Mouse (Mus musculus): Measurements from ENCODE around the gene Gars. TPM values are rescaled to one million over a fixed set of nuclear protein-coding genes. Genes with fewer than 3 reads are reported as not detected.

The Gars gene
- total RNA-seq (2021): 100 to 1,000 TPM; 152 to 156 TPM
- long read RNA-seq, experiment 1, transcript Gars-201 (17 exons, 2,380 nt): major isoform, 172 of 190 reads
- long read RNA-seq, experiment 1, partial matches to known transcripts: 10 of 190 reads
- long read RNA-seq, experiment 1, other reads (novel, unspliced or antisense): 8 of 190 reads
- long read RNA-seq, experiment 2, transcript Gars-201 (17 exons, 2,380 nt): major isoform, 143 of 155 reads
- long read RNA-seq, experiment 2, partial matches to known transcripts: 8 of 155 reads
- long read RNA-seq, experiment 2, other reads (novel, unspliced or antisense): 4 of 155 reads

DNA sequence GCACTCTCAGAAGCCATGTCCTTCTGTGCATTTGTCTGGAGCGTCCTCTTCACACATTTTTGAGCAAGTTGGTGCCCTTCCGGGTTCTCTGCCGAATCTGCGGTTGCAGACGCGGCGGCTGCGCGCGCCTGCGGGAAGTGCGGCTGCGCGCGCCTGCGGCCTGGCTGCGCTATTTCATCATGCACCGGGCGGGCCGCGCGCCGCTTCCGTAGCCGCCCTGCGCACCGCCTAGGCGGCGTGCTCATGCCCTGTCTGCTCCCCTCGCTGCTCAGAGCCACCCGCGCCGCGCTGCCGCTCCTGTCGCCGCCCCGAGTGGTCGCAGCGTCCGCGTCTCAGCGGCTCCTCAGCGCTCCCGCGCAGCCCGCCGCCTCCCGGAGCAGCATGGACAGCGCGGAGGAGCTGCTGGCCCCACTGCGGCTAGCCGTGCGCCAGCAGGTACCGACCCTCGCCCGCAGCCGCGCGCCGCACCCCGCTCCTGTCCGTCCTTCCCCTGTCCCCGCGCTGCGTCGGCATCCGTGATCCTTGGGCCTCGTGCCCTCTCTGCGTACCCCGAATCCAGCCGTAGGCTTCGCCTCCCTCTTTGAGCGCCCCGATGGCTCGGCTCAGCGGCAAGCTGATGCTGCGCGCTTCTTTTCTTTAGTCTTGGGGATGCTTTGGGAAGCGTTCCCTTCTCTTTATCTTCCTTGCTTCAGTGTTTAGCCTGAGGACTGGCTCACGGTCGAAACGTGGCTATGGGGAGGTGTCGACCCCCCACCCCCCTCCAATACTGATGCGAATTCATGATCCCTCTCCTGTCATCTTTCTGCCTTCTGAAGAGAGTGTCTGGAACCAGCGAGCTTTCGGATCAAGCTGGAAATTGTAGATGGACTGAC lies at the start of gene Gars:
Gars (plus strand) TSS at position 209 of the 872 bp plus-strand sequence.
- peak; percentile 86 to 91 for DNase-seq (ENCODE audit: low spot score in 2 of 2)
- intact Hi-C loops (cut with DNase I): no loop called here

DNA sequence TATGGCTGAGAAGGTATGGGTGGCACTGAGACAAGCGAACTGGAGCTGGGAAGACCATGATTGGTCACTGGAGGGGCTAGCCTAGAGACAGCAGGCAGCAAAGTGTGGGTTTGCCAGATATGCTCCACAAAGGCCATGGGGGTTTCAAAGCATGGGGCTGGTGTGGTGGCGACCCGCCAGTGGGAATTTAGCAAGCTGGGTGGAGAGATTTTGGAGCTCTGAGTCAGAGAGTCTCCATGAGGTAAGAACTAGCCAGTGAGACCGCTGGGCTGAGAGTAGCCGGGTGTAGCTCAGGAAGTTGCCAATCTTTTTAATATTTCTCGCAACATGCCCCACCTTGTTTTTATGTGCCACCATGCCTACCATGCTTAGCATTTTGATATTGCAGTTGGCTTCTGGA lies 49.7 kb upstream of the Gars start:
- no peak for DNase-seq (ENCODE audit: low spot score in 2 of 2)
- intact Hi-C loops (cut with DNase I): no loop called here

DNA sequence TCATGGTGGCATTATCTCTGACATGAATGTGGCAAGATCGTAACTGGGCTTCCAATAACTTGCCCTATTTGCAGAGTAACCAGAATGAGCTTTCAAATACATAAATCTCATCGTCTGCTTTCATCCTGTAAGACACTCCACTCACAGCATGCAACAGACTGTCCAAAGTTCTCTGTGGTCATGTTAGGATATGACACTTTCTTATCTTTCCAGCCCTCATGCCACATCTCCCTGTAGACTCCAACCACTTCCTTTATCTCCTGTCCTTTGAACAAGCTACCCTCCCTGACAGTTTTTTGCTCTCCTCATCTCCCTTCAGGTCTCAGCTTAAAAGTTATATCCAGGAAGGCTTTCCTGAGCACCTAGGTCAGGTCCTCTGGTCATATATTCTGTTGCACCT lies 46.6 kb upstream of the Gars start:
- DNase-seq (ENCODE audit: low spot score in 2 of 2): no peak
- intact Hi-C loops (cut with DNase I): loop anchor here (5.0 kb wide), 1 partner anchor 289 kb away; no protein-coding TSS in a partner anchor

DNA sequence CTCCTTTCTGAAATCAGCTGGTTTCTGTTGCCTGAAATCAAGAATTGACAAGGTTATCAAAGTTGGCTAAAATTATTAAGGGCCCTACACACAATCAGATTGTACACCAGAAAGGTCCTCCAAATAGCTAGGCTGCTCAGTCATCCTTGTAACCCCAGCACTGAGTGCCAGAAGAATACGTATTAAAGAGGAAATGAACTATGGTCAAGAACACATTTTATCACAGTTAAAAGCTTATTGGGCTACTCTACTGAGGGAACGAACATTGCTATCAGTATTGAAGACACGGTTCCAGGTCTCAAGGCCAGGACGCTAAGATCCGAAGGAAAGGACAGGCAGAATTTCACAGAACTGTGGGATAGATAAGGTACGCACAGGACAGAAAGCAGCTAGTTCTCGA lies 45.7 kb upstream of the Gars start:
- no peak for DNase-seq (ENCODE audit: low spot score in 2 of 2)
- intact Hi-C loops (cut with DNase I): loop anchor here (2.0 to 5.0 kb wide), 2 partner anchors 175 to 290 kb away; partner anchors contain the start of gene Znrf2

DNA sequence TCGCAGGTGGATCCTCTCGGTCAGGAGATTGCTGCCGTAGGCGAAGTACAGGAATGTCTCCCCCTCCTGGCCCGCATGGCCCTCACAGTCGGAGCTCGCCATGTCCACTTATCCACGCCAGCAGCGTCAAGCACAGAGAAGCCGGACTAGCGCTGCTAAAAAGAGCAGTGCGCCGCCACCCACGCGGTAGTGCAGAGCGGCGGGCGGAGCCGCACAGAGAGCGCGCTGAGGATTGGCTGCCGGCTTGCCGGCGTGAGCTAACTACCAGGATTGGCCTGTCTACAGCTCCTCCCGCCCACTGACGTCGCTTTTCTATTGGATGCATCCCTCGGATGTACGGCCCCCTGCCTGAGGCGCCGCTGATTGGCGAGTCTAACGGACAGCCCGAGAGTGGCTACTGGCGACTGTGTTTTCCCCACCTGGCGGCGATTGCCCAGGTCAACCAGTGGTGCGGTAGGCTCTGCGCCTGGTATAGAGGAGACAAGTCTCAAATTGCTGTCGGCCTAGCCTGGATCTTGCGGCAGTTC lies 45.0 kb upstream of the Gars start, which contains the start of gene Ggct:
Ggct (minus strand) TSS at position 217 of the 527 bp plus-strand sequence.
- intact Hi-C loops (cut with DNase I): loop anchor here (2.0 to 5.0 kb wide), 2 partner anchors 176 to 290 kb away; partner anchors contain the start of gene Znrf2
- DNase-seq (ENCODE audit: low spot score in 2 of 2): peak; percentile 96 to 98

DNA sequence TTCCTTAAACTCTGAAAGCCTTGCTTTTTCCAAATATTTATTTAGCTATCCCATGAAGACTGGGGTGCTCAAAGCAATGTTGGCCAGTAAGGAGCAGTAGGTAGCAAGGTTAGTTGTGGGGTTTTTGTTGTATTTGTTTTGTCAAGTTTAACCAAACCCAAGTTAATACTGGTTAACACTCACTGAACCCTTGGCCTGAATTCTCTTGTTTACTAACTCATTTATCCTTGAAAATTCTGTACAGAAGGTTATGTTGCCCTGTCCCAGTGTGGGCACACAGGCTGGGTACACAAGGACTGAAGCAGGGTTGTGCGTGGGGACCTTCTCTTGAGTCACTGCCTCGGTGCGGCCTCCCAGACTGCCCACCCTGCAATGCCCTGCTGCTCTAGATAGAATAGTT lies 41.4 kb upstream of the Gars start:
- DNase-seq (ENCODE audit: low spot score in 2 of 2): no peak
- intact Hi-C loops (cut with DNase I): no loop called here

DNA sequence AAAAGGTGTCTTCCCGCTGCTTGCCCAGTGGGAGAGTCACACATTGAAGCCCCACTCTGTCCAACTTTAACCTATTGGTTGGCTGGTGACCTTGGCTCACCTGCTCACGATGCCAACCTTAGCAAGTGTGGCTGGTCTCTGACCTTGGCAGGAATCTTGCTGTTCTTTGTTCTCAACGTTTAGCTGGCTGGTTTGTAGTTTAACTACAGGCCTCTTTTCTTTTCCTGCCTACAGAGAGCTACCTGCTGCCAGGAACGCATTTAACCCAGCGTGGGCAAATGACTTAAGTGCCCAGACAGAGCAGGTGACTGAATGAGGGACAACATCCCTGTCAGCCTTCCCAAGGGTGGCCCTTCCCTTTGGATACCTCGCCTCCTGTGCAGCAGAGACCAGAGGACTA lies 40.1 kb upstream of the Gars start:
- DNase-seq (ENCODE audit: low spot score in 2 of 2): no peak
- intact Hi-C loops (cut with DNase I): no loop called here

DNA sequence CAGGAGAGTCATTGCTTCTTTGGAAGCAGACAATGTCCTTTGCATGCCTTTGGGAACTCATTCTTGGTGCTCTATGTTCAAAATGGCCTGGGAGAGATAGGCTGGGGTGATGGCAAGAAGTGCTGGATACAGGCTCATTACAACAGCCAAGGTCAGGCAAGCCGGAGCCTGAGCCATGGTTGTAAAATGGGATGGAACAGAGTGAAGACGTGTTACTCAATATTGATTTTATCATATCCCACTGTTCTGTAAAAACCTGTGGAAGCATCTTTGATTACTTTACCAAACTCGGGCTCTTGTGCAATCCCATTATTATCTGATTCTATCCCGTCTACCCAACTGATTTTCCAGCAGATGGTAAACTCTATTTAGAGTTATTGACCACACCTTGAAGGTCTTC lies 36.5 kb upstream of the Gars start:
- no peak for DNase-seq (ENCODE audit: low spot score in 2 of 2)
- intact Hi-C loops (cut with DNase I): no loop called here

DNA sequence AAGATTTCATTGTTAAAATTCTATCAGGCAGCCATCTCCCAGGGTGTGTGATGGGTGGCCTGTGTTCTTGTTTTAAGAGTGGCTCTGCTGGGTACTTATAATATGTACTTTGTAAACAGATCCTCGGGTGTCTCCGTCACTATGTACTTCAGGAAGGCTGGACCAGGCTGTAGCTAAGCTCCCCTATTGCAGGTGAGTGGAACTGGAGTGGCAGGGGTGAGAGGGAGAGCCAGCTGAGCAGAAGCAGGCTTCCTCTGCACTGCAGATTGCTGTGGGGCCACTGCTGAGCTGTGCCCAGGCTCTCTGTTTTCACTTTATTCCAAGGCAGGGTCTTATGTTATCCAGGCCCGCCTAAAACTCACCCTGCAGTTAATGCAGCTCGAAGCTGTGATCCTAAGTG lies 35.4 kb upstream of the Gars start:
- intact Hi-C loops (cut with DNase I): no loop called here
- no peak for DNase-seq (ENCODE audit: low spot score in 2 of 2)

DNA sequence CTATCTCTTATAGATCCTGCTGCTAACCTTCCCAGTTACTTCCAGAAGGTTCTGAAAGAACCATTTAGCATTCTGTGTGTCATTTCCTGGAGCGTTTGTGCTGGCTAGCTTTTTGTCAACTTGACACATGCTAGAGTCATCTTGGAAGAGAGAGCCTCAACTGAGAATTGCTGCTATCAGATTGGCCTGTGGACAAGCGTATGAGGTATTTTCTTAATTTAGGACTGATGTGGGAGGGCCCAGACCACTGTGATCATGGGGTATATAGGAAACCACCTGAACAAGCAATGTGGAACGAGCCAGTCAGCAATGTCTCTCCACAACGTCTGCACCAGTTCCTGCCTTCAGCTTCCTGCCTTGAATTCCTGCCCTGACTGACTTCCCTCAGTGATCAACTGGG lies 34.2 kb upstream of the Gars start:
- DNase-seq (ENCODE audit: low spot score in 2 of 2): no peak
- intact Hi-C loops (cut with DNase I): no loop called here

DNA sequence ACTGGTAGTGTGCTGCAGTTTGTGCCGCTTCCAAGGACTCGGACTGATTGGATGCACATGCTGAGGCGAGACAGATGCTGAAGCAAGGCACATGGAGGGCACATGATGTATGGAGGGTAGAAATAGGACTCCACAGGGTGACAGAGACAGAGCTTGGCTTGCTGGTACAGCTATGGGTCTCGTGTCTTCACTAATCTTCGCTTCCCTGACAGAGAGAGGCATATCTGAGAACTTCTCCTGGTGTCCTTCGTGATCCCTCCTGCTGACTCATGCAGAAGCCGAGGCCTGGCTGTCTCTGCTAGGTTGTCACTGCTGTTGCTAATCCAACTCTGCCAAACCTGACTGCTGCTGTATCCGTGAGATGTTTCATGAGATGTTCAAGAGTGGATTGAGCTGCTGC lies 29.4 kb upstream of the Gars start:
- no peak for DNase-seq (ENCODE audit: low spot score in 2 of 2)
- intact Hi-C loops (cut with DNase I): no loop called here

DNA sequence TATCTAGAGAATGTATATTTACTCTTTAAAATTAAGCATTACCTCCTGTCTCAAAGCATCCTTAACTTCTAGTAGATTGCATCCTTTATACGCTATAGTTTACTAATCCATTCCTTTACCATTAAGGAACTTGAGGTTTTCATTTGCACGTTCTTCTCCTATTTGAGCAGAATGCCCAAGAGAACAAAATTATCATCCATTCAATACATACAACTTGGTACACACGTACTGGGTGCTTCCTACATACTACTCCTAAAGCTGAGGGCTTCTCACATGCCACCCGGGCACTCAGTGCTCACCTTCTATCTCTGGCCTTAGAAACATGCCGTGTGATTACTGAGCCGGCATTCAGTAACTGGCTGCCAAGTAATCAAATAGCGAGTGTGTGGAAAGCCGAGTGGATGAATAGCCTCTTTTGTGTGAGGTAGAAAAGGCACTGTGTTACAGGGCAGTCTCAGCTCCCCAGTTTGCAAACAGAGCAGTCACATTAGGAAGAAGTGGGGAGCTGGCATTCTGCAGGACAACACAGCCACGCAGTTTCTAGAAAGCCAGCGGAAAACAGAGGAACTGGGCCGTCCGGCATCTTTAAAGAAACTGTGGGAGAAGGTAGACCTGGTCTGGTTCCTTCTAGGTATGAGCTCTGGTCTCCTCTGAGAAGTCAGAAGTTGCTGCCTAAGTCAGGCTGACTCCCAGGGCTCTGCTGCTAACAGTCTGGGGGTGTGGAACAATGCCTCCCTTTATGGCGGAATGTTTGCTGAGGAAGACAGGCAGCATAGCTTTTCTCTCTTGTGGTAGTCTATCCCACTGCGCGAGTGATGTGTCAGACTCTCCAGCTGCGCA lies 28.2 kb upstream of the Gars start:
- peak in 1 of 2 experiments; percentile 7 for DNase-seq (ENCODE audit: low spot score in 2 of 2)
- intact Hi-C loops (cut with DNase I): no loop called here

DNA sequence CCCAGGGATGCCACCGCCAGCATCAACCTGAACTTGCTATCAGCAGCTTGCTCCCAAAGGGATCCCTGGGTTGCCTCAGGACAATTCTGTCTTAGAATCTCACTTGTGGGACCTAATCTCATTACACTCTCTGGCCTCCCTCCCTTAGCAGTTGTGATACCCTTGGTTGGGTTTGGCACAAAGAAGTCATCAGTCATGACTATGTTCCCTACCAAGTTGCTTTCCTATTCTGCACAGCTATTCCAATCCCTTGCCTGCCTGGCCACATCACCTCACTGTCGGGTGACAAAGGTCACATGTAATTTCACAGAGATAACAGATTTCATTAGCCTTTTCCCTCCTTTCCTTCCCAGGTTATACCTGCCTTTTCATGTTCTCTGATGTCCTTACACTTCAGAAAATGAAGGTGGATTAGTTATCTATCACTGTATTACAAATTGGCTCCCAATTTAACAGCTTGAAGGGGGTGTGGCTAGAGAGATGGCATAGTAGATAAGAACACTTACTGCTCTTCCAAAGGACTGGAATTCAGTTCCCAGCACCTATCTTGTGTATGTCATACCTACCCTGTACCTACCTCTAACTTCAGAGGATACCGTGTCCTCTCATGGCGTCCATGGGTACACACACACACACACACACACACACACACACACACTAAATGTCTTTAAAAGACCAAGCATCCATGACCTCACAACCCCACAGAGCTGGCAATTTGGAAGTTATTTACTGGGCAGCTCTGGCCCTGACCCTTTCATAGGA lies 27.3 kb upstream of the Gars start:
- intact Hi-C loops (cut with DNase I): no loop called here
- no peak for DNase-seq (ENCODE audit: low spot score in 2 of 2)

DNA sequence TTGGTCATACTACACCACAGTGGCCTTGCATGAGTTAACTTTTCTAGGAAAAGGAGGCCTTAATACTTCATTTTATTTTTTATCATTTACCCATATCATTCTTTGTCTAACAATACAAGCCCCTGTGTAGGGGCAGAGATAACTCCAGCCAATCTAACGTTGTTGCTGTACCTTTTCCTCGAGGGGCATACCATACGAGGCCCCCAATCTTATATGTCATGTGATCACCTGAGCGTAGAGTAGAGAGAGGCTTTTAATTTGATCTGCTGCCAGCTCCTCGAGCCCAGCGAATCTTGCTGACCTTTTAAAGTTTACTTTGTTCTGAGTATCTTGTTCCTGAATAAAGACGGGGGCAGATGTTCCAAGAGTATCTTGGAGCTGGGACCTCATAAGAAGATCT lies 25.3 kb upstream of the Gars start:
- DNase-seq (ENCODE audit: low spot score in 2 of 2): no peak
- intact Hi-C loops (cut with DNase I): no loop called here

DNA sequence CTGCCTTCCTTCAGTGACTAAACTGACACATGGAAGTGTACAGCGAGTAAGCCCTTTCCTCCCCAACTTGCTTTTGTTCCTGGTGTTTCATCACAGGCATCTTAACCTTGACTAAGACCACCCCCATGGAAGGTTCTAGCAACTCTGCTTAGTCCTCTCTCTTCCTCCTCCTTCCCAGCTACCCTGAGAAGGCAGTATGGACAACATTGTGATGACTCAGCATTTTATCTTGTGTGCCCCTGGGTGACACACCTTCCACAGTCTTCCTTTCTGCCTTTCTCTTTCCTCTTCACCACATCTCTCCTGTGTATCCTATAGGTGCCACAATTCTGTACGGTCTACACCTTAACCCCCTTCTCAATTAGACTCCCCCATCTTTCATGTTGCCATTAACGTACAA lies 23.6 kb upstream of the Gars start:
- DNase-seq (ENCODE audit: low spot score in 2 of 2): no peak
- intact Hi-C loops (cut with DNase I): no loop called here

DNA sequence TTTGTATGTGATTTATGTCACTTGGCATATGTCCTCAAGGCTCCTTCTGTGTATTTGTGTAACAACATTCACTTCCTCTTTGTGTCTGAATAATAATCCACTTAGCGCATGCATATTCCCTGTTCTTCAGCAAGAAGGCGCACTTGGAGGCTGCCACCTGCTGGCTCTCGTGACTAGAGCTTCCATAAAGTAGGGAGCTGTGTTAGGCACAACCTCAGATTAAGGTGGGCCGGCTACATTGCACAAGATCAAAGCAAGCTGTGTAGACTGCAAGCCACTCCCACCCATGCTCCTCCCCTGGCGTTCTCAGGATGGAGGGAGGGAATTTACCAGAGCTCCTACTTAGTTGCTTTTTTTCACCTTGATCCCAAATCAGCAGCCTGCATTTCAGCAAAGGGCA lies 21.6 kb upstream of the Gars start:
- intact Hi-C loops (cut with DNase I): loop anchor here (5.0 kb wide), 2 partner anchors 99 to 151 kb away; no protein-coding TSS in a partner anchor

DNA sequence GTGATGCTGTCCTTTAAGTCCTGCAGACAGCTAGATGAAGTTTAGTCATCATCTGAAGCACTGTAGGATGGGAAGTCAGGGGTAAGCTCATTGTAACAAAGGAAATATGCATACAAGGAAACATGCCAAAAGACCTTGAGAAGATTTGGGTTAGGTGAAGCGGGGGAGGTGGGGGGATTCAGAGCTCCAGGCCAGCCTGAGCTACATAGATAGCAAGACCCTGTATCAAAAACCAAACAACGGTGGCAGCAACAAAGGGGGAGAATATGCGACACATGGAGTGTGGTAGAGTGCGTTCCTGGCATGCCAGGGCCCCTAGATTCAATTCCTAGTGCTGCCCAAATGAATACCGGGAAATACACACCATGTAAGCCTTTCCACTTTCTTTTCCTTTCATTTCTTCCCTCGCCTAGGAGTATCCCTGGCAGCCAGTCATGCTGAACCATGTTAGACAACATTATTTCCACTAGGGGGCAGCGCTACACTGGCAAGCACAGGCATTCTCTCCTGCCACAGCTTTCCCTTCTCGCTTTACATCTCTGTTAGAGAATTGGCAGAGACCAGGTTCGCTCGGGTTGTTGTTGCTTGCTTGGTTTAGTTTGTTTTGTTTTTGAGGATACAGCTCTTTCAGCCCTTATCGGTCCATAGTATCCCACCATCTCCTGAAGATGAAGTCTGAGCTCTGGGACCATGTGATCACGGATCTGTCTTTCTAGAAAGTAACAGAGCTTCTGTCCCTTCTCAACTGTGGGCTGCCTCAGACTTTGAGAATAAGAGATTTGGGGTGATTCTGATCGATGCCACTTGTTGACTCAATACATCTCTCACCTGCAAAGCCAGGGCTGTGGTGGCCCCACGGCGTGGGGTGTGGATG lies 20.9 kb upstream of the Gars start:
- intact Hi-C loops (cut with DNase I): loop anchor here (5.0 kb wide), 2 partner anchors 100 to 150 kb away; no protein-coding TSS in a partner anchor
- peak; percentile 76 to 78 for DNase-seq (ENCODE audit: low spot score in 2 of 2)

More for the DNA sequence above, 21.6 kb upstream of the Gars start:
- peak; percentile 49 to 65 for DNase-seq (ENCODE audit: low spot score in 2 of 2)

DNA sequence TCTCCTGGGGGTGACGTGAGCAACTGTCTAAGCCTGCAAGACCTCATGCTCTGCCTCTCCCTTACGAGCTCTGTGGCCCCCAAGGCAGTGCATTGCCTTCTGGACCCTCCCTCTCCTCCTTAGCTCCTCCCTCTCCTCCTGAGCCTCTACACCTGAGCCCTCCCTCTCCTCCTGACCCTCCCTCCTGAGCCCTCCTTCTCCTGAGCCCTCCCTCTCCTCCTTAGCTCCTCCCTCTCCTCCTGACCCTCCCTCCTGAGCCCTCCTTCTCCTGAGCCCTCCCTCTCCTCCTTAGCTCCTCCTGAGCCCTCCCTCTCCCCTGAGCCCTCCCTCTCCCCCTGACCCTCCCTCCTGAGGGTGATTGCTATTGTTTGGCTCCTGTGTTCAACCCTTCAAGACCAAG lies 19.4 kb upstream of the Gars start:
- DNase-seq (ENCODE audit: low spot score in 2 of 2): no peak
- intact Hi-C loops (cut with DNase I): loop anchor here (5.0 kb wide), 2 partner anchors 101 to 149 kb away; no protein-coding TSS in a partner anchor
